Mouse (Mus musculus): ENCODE measurements around the gene Slc16a5.

Slc16a5 gene

GRCm38 (mm10) chr11:115519581-115519980 lies 57.3 kb downstream of the Slc16a5 start:
- no peak for DNase-seq

GRCm38 (mm10) chr11:115520218-115520617 lies 57.9 kb downstream of the Slc16a5 start:
- DNase-seq, result no peak

- DNase-seq, result no peak
Observed at GRCm38 (mm10) chr11:115521080-115521479, 58.8 kb downstream of the Slc16a5 start.

- no peak for DNase-seq
Observed at GRCm38 (mm10) chr11:115522238-115522637, 60.0 kb downstream of the Slc16a5 start.

- DNase-seq, result no peak
Observed at GRCm38 (mm10) chr11:115522703-115523102, 60.4 kb downstream of the Slc16a5 start.

All from kidney, adult 9 months (tissue).